Mouse (Mus musculus) myocyte (in vitro differentiated cells): ENCODE data around the gene Slc29a1.
A peak's percentile ranks its signal among the peaks of the same experiment; 100 is the strongest.

Experiments used
- CEBPB ChIP-seq: IDR thresholded peaks from 2 replicates; pipeline ENCODE4 v1.6.1; 2011; ENCODE audit warnings: mild to moderate bottlenecking, moderate library complexity; ENCODE audit not compliant: poor library complexity, insufficient read depth, severe bottlenecking
- MAX ChIP-seq: IDR thresholded peaks from one replicate; pipeline ENCODE4 v1.6.1; 2011; ENCODE audit warnings: low read depth, mild to moderate bottlenecking, control low read depth
- MYOD1 ChIP-seq, 3 experiments: IDR thresholded peaks; one replicate each; pipeline ENCODE4 v1.6.1; 2011; ENCODE audit warnings: control low read depth in 2 of 3, low read depth in 2 of 3, mild to moderate bottlenecking in 2 of 3, moderate library complexity in 1 of 3; ENCODE audit not compliant: insufficient read length in 2 of 3, control insufficient read depth in 1 of 3
- MYOG ChIP-seq, 3 experiments: IDR thresholded peaks; one replicate each; pipeline ENCODE4 v1.6.1; 2011; ENCODE audit warnings: control low read depth in 2 of 3, low read depth in 2 of 3, mild to moderate bottlenecking in 2 of 3; ENCODE audit not compliant: insufficient read length in 2 of 3, control insufficient read depth in 1 of 3, insufficient read depth in 1 of 3
- POLR2A ChIP-seq: IDR thresholded peaks from one replicate; pipeline ENCODE4 v1.6.1; 2011; ENCODE audit warnings: low read depth, mild to moderate bottlenecking, control low read depth, moderate library complexity; ENCODE audit not compliant: insufficient read length
- POLR2AphosphoS2 ChIP-seq: IDR thresholded peaks from one replicate; pipeline ENCODE4 v1.6.1; 2011; ENCODE audit warnings: low read depth, control low read depth; ENCODE audit not compliant: insufficient read length
- REST ChIP-seq: IDR thresholded peaks from one replicate; pipeline ENCODE4 v1.6.1; 2011; ENCODE audit warnings: mild to moderate bottlenecking, control low read depth, moderate library complexity; ENCODE audit not compliant: insufficient read depth, insufficient read length
- SRF ChIP-seq: IDR thresholded peaks from one replicate; pipeline ENCODE4 v1.6.1; 2011; ENCODE audit warnings: low read depth; ENCODE audit not compliant: control insufficient read depth, insufficient read length
- TCF12 ChIP-seq: IDR thresholded peaks from one replicate; pipeline ENCODE4 v1.6.1; 2011; ENCODE audit warnings: mild to moderate bottlenecking, control low read depth; ENCODE audit not compliant: poor library complexity, insufficient read depth, severe bottlenecking
- USF1 ChIP-seq: IDR thresholded peaks from one replicate; pipeline ENCODE4 v1.6.1; 2011; ENCODE audit warnings: low read depth, mild to moderate bottlenecking, control low read depth, moderate library complexity

DNA sequence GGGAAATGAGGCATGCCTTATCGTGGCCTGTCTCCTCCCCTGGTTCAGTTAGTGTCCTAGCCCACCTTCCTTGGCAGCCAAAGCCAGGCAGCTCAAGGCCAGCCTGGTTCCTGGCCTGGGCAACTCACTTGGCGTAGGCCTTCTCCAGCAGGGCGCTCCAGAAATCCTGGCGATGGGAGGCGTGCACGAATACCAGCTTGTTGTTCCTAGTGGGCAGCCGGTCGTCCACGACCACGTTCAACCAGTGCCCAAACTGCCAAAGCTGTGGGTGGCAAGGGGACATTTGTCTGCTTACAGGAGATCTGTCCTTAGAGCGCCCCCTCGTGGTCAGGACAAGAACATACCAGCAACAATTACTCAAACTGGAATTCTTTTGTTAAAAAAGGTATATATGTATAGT, 43.3 kb upstream of the Slc29a1 start:
- no peak for TF ChIP-seq CEBPB
- TF ChIP-seq POLR2A = no peak
- TF ChIP-seq MAX = no peak
- no peak for TF ChIP-seq MYOD1 (IDR thresholded peaks at IDR 0.05; ENCODE audit: control insufficient read depth in 1 of 3, insufficient read length in 2 of 3, low read depth in 2 of 3)
- TF ChIP-seq POLR2AphosphoS2 = no peak
- no peak for TF ChIP-seq USF1
- TF ChIP-seq TCF12 = no peak
- TF ChIP-seq MYOG (IDR thresholded peaks at IDR 0.05; ENCODE audit: control insufficient read depth in 1 of 3, insufficient read depth in 1 of 3, insufficient read length in 2 of 3, low read depth in 2 of 3) = peak in 1 of 3 experiments; percentile 26
- no peak for TF ChIP-seq REST
- no peak for TF ChIP-seq SRF
